Mouse (Mus musculus) megakaryocyte, embryonic 14.5 days (primary cell): ENCODE data around the gene Tmem108.

Experiments used
- FLI1 ChIP-seq: IDR thresholded peaks from 2 replicates; pipeline ENCODE4 v1.6.1; 2012; ENCODE audit warnings: low read length, inconsistent platforms, mixed read lengths
- GATA1 ChIP-seq: IDR thresholded peaks from 3 replicates; pipeline ENCODE4 v1.6.1; 2012; ENCODE audit warnings: mixed read lengths, low read length, inconsistent platforms, borderline replicate concordance

DNA sequence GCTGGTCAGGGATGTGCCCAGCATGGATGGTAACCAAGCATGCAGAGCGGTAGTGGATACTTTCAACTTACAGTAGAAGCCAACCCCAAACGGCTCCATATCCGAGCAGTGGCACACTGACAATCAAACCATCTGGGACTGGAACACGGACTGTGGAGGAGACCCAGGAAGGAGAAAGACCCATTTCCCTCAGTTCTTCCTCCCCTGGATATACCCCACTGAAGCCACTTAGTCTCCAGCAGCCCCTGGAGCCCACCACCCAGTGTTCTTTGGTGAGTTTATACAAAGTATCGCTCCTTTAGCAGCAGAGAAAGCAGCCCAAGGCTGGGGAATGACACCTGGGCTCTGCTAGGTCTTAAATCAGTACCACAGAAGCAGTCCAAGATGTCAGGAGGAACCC lies 184.5 kb downstream of the Tmem108 start:
- TF ChIP-seq GATA1 (no peak), FLI1 (no peak)
